Mouse (Mus musculus) c-Kit-negative CD71-positive TER-119-positive erythroid progenitor cells, embryonic 14.5 days (primary cell): Measurements from ENCODE around the gene Evc.

Source experiments
- DNase-seq: peaks from one replicate; pipeline ENCODE4 v3.0.0-alpha.2; 2013; ENCODE audit warnings: low read depth, low spot score

Gene Evc

GRCm38 (mm10) chr5:37336485-37337105, at the start of gene Evc:
TSS of gene Evc (minus strand) at chr5:37336894.
- no peak for DNase-seq

- no peak for DNase-seq
Observed at GRCm38 (mm10) chr5:37383570-37383969, 46.9 kb upstream of the Evc start.

GRCm38 (mm10) chr5:37380641-37381040, 43.9 kb upstream of the Evc start:
- DNase-seq: no peak

- DNase-seq: no peak
Observed at GRCm38 (mm10) chr5:37377376-37377775, 40.7 kb upstream of the Evc start.

GRCm38 (mm10) chr5:37368796-37369195, 32.1 kb upstream of the Evc start:
- DNase-seq: no peak

GRCm38 (mm10) chr5:37365751-37366150, 29.1 kb upstream of the Evc start:
- DNase-seq: no peak

- DNase-seq: no peak
Observed at GRCm38 (mm10) chr5:37363284-37363683, 26.6 kb upstream of the Evc start.

- no peak for DNase-seq
Observed at GRCm38 (mm10) chr5:37362618-37363017, 25.9 kb upstream of the Evc start.

- DNase-seq: no peak
Observed at GRCm38 (mm10) chr5:37356027-37356426, 19.3 kb upstream of the Evc start.

- peak; percentile 27 for DNase-seq
Observed at GRCm38 (mm10) chr5:37354385-37354784, 17.7 kb upstream of the Evc start.

- no peak for DNase-seq
Observed at GRCm38 (mm10) chr5:37351791-37352190, 15.1 kb upstream of the Evc start.

GRCm38 (mm10) chr5:37343962-37344361, 7.3 kb upstream of the Evc start:
- no peak for DNase-seq

- DNase-seq: no peak
Observed at GRCm38 (mm10) chr5:37338288-37338687, 1.6 kb upstream of the Evc start, which contains the start of gene Evc2. TSS of gene Evc2 (plus strand) at chr5:37338499.

GRCm38 (mm10) chr5:37337696-37338095, 1.0 kb upstream of the Evc start:
- DNase-seq: no peak

- no peak for DNase-seq
Observed at GRCm38 (mm10) chr5:37335061-37335460, 1.6 kb downstream of the Evc start.

GRCm38 (mm10) chr5:37332066-37332465, 4.6 kb downstream of the Evc start:
- DNase-seq: no peak

- no peak for DNase-seq
Observed at GRCm38 (mm10) chr5:37331133-37331505, 5.6 kb downstream of the Evc start.

GRCm38 (mm10) chr5:37330449-37331132, 6.1 kb downstream of the Evc start:
- no peak for DNase-seq

- DNase-seq: no peak
Observed at GRCm38 (mm10) chr5:37326675-37327074, 10.0 kb downstream of the Evc start.

GRCm38 (mm10) chr5:37320761-37321160, 15.9 kb downstream of the Evc start:
- DNase-seq: no peak

GRCm38 (mm10) chr5:37320174-37320573, 16.5 kb downstream of the Evc start:
- DNase-seq: no peak

GRCm38 (mm10) chr5:37318715-37319114, 18.0 kb downstream of the Evc start:
- no peak for DNase-seq

- no peak for DNase-seq
Observed at GRCm38 (mm10) chr5:37312980-37313722, 23.5 kb downstream of the Evc start.
